Mouse (Mus musculus) lung, postnatal 14 days (tissue): ENCODE results near the gene Prkca.

ENCODE experiments used
- DNase-seq: peaks from one replicate; pipeline ENCODE4 v3.0.0; 2021

Prkca gene

DNA sequence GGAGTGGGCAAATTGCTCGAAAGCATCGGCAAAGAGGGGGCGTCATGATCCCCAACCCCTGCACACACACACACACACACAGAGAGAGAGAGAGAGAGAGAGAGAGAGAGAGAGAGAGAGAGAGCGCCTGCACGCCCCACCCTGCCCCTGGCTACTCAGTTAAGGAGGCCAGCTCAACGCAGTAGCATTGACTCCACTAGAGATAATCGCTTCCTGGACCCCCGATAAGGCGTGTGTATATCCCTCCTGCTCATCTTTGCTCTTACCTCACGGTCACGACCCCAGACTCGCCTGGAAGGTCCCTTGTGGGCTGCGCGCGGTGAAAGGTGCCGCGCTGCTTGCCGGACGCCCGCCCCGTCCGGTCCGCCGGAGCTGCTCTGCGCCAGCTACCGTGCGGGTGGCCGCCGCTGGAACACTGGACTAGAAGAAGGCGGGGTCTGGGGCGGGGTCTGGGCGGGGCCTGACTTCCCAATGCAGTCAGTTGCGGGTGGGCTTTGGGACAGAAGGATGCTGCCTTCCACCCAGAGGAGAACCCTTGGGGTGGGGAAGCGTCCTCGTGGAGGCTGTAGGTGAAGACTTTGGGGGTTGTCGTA, 429.0 kb downstream of the Prkca start, which contains the start of gene Cacng5:
TSS of gene Cacng5 (minus strand) at position 422 of the 593 bp plus-strand sequence.
- DNase-seq: peak; percentile 10

DNA sequence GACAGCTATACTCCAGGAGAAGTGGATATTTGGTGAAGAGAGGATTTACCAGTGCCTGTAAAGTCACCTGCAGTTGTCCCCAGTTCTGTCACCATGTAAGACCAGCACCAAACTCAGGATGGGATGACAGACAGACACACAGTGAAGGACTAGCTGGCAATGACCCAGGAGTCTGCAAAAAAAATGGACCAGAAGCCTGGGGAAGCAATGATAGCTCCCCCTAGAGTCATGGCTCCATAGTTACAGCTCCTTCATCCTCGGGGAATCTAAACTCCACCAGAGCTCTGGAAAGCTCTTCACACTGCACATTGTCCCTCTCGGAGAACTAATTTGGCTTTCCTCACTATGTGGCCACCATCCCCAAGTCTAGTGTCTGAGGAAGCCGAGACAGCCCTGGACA, 430.4 kb downstream of the Prkca start:
- DNase-seq: no peak

DNA sequence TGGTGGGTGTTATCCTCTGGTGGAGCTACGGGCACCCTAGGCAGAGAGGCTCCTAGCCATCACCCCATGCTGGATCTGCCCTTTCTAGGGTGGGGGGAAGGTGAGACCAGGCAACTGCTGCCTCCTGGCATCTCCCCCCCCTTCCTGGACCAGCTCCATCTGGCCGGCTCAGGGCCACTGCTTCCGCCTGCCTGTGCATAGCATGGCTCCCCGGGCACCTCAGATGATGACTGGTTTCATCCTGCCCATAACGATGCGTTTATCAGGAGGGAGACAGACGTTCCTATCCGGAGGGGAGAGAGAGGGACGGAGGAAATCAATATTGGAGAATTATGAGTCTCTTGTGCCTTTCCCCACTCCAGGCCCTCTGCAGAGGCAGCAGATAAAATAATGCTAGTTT, 438.4 kb downstream of the Prkca start:
- DNase-seq: no peak

DNA sequence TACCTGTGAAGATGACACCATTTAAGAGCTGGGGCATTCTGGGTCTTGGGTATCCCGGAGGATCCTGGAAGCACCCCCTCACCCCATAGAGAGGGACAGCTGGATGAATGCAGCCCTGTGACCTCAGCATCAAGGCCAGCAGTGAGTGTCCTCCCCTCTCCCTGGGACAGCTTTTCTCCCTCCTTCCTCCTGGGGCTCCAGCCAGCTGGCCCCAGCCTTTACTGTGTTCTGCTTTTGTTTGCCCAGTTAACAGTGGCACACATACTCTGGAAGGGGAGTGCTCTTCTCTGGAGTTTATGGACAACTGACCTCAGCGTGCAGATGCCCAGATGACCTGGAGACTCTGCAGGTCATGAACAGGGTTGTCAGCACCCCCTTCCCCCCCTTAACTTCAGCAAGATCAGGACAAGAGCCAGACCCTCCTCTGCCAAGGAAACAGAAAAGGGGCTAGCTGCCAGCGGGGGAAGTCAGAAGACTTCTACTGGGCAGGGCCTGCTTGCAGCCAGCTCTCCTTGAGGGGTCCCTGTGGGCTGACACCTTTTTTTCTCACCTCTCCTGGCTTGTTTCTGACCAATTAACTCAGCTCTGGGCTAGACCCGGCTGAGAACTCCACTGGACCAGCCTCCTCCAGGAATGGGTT, 439.6 kb downstream of the Prkca start:
- DNase-seq: peak; percentile 17

DNA sequence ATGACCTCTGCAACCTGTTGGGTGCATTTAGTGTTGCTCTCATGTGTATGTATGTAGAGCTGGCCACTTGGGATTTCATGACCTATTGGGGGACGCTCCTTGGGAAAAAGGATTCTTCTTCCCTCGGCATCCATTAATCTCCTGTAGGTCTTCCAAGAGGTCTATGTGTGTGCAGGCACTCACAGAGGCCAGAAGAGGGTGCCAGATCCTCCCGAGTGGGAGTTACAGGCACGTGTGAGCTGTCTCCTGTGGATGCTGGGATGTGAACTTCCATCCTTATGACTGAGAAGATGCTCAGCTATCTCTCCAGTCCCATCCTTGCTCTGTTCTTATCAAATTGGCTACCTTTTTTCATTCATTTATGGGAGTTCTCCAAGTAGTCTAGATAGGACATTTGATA, 443.3 kb downstream of the Prkca start:
- DNase-seq: no peak

DNA sequence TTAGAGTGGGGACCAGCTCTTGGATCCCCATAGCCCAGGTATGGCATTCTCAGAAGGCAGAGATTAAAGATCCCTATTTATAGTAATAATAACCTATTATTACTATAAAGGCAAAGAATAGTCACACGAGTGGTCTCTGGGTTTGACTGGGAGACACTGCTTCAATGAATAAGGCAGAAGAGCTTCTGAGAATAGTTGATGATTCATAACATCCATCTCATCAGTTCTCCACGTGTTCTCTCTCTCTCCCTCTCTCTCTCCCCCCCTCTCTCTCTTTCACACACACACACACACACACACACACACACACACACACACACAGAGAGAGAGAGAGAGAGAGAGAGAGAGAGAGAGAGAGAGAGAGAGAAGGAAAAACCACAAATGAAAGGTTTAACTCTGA, 445.0 kb downstream of the Prkca start:
- no peak for DNase-seq

DNA sequence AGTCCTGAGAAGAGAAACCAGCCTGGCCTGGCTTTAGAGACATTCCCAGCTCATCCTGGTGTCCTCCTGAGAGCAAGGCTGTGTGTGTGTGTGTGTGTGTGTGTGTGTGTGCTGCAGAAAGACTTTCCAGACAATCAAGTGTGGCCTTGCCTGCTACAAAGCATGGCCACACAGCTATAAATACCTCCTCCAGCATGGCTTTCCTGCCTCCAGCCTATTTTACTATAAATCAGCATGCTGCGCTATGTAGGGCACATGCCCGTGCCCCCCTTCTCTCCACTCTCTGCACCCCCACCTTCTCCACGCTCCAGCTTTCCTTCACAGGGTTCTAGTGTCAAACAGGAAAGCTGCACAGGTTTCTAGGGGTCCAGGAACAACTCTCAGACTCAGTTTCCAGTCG, 448.1 kb downstream of the Prkca start:
- DNase-seq: no peak

DNA sequence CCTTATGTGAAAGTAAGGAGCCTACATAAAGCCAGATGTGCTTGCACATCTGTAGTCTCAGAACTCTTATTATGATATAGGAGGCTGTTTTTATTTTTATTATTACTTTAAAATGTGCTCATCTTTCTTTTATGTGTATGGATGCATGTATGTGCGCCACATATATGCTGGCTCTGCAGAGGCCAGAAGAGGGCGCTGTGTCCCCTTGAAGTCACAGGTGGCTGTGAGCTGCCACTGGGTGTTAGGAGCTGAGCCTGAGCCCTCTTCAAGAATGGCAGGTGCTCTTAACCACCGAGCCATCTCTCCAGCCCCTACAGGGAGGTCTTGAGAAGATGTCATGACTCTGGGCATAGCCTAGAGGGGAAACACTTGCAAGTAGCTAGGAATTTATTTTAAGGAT, 452.4 kb downstream of the Prkca start:
- no peak for DNase-seq

DNA sequence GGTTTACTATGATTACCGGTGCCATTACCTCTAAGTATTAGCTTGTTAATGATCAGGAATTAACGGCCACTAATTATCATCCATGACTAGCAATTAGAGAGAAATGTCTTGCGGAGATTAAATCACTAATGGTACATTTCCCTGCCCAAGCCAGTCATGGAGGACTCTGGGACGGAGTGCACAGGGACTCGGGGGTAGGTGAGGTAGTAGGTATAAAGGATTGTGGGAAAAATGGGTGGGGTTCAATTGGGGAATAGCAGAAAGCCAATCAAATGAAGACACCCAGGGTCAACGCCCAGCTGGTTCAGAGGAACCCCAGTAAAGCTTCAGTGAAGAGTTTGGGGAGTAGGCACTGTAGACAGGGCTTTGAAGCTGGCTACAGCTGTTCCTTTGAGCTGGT, 456.4 kb downstream of the Prkca start:
- no peak for DNase-seq
